Mouse (Mus musculus) cortical plate, adult 2 months (tissue): ENCODE results near the gene Dpep2nb. TPM values are rescaled to one million over a fixed set of nuclear protein-coding genes. Genes with fewer than 3 reads are reported as not detected.
A peak's percentile ranks its signal among the peaks of the same experiment; 100 is the strongest.
"Not testable (repeated sequence)": the region's sequence is repeated elsewhere in the genome, so short reads cannot be mapped to it uniquely, and the experiment has no call there.

Source experiments
- H3K27ac ChIP-seq: fragments of 200-500 bp; 2 replicates; pipeline ENCODE4 v1.5.1; 2012; ENCODE audit warnings: low read length, control low read depth, inconsistent platforms; ENCODE audit not compliant: insufficient read depth
- H3K4me1 ChIP-seq: fragments of 200-500 bp; 2 replicates; pipeline ENCODE4 v1.6.1; 2011; ENCODE audit warnings: low read length; ENCODE audit not compliant: control insufficient read depth, insufficient read depth
- H3K4me3 ChIP-seq: fragments of 200-500 bp; 2 replicates; pipeline ENCODE4 v1.5.1; 2011; ENCODE audit warnings: mild to moderate bottlenecking, low read length, control low read depth; ENCODE audit not compliant: insufficient read depth
- CTCF ChIP-seq: fragments of 200-500 bp; IDR thresholded peaks from 2 replicates; pipeline ENCODE4 v1.5.1; 2011; ENCODE audit warnings: mild to moderate bottlenecking, control low read depth, low read length; ENCODE audit not compliant: insufficient read depth; ENCODE audit errors: extremely low read depth
- POLR2A ChIP-seq: fragments of 200-500 bp; IDR thresholded peaks from 2 replicates; pipeline ENCODE4 v1.6.1; 2011; ENCODE audit warnings: mild to moderate bottlenecking, low read length, control low read depth; ENCODE audit not compliant: insufficient read depth; ENCODE audit errors: extremely low read depth
- polyA plus RNA-seq: library from polyadenylated mRNA; depleted of rRNA; stranded (reverse); fragments of >200 nt; gene quantifications from 2 replicates; pipeline ENCODE4 v1.2.3, GENCODE M21; 2012

Gene Dpep2nb
- polyA plus RNA-seq, 1 experiment = 0.08 TPM

DNA sequence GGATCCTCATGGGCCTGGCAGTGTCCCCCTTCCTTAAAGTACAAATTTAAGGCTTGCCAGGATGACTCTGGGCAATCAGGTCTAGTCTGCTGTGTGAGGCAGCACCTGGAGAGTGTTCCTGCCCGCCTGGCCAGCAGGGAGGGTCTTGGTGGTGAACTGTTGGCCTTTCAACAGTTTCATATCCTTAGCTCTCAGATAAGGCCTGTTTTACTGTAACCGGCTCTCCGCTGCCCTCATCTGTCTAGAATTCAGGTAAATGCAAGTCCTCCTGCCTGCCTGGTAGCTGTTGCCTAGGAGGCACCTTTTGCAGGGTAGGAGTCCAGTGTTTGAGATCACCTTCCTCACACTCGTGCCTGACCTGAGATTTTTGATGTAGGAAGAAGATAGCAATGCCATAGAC lies 34.4 kb upstream of the Dpep2nb start:
- Histone ChIP-seq H3K4me3 (no peak overlapping the region), H3K4me1 (no peaks in the 10 kb centered on the region), H3K27ac (no peak overlapping the region)
- TF ChIP-seq POLR2A (no peak), CTCF (no peak)

DNA sequence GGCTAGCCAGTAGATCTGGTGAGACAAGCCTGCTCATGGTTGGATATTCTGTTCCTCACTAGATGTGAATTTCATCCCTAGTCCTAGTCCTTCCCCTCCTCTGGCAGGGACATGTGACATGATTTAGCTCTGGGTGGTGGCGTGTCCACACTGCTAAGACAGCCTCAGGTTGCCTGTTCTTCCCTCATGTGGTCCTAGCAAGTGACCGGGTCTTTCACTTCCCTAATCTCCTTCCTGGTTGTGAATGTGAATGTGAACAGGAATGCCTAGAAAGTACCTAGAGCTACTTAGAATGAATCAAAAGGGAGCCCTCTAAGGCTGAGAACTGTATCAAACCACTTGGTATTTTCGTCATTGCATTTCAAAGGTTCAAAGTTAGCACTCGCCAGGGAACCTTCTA lies 33.8 kb upstream of the Dpep2nb start:
- no peaks in the 10 kb centered on the region for H3K4me1 ChIP-seq
- no peak overlapping the region for H3K4me3 ChIP-seq
- no peak overlapping the region for H3K27ac ChIP-seq
- no peak for TF ChIP-seq CTCF
- TF ChIP-seq POLR2A = no peak

DNA sequence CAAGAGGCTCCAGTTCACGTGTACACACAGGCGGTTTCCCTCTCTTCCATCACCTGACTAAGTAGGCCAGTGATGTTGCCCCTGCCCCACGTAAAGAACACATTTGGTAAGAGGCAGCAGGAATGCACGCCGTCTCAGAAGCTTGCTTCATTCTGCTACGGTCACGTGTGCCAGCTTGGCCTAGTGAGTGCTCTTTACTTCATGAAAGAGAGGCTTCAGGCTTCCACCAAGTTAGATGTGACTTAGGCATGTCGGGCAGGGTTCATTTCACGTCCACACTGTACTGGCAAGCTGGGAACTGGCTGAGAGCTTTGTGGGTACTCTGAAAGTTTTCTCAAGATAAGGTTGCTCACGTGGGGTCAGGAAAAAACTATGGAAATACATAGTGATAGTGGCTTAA lies 32.9 kb upstream of the Dpep2nb start:
- Histone ChIP-seq H3K4me1 (no peaks in the 10 kb centered on the region), H3K27ac (no peak overlapping the region), H3K4me3 (no peak overlapping the region)
- TF ChIP-seq POLR2A = no peak
- TF ChIP-seq CTCF = no peak

DNA sequence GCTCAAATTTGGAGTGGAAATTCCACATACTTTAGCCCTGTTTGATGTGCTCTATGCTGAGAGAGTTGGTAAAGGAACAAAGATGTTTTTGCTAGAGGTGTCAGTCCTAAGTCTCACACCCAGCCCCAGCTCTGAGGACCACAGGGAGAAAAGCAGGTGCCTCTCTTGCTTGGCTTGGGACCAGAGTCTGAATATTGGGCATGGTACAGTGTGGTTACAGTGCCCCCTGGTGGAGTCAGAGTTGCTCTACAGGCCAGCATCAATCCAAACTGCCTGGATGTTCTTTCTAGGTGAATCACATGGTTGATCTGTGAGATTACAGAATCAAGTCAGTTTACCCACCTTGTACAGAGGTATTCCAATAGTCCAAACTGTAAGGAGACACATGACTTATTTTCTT lies 16.7 kb upstream of the Dpep2nb start:
- Histone ChIP-seq H3K4me1 (no peaks in the 10 kb centered on the region), H3K4me3 (no peak overlapping the region), H3K27ac (no peak overlapping the region)
- TF ChIP-seq POLR2A (no peak), CTCF (peak; percentile 98)

DNA sequence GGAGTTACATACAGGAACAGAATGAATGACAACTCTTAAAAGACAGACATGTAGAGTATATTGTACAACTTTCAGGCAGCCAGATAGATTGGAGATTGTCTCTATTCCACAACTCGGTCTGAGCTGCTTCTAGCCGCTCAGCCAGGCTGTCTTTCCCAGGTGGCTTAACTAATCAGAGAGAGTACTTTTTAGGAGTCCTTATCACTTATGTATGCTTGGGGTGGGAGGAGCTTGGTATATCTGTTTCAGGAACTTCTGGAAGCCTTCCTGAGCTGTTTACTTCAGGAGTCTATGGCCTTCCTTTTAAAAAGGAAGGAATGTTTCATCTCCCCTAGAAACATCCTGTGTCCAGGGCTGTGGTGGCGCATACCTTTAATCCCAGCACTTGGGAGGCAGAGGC lies 12.3 kb upstream of the Dpep2nb start:
- Histone ChIP-seq H3K27ac (no peak overlapping the region), H3K4me1 (no peaks in the 10 kb centered on the region), H3K4me3 (no peak overlapping the region)
- TF ChIP-seq POLR2A = no peak
- TF ChIP-seq CTCF = no peak

DNA sequence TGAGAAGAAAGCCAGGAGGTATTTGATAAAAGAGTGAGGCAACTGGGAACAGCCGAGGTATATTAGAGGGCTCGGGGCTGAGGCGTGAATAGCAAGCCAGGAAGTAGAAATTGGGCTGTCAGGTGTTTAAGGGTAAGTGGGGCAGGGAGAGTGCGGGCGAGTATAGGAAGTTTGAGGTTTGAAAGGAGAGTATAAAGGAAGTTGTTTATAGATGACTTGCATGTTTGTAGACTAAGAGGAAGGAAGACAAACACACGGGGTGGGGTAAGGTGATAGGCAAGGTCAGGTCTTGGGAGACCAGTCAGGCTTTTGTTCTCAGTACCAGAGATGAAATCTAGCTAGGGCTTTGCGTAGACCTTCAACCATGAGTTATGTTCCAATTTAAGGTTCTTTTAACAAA lies 11.4 kb upstream of the Dpep2nb start:
- Histone ChIP-seq H3K4me3 (no peak overlapping the region), H3K4me1 (no peaks in the 10 kb centered on the region), H3K27ac (no peak overlapping the region)
- TF ChIP-seq CTCF (no peak), POLR2A (no peak)

DNA sequence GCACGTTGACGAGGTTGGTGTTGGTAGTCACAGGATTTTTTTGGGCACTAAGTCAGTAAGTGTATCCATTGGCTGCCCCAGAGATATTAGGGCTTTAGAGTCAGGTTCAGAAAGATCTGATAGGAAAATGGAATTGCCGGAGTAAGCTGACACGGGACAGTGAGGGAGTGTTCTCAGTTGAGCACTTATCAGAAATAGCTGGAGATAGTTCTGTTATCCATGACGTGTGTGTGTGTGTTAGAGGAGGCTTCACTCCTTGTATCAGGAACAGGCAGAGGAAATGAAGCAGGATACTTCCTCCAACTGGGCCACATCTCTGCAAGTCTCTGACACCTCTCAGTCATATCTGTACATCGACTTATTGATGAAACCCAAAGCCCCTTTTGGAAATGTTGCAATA lies 10.5 kb upstream of the Dpep2nb start:
- H3K4me3 ChIP-seq = no peak overlapping the region
- no peak for TF ChIP-seq CTCF
- TF ChIP-seq POLR2A = no peak
- no peak overlapping the region for H3K27ac ChIP-seq
- H3K4me1 ChIP-seq = no peaks in the 10 kb centered on the region

DNA sequence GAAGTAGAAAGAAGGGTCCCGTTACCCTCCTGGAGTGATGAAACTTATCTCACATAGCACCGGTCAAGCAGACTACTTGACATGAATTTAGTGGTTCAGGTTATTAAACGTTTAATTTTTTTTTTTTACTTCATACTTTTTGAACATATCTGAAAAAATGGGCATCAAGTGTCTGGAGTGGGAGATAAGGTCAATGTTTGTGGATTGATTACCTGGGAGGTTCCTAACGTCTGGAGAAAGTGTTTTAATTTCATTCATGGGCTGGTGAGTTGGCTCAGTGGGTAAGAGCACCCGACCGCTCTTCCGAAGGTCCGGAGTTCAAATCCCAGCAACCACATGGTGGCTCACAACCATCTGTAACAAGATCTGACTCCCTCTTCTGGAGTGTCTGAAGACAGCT lies 6.4 kb upstream of the Dpep2nb start:
- not testable (repeated sequence) for H3K4me1 ChIP-seq, H3K27ac ChIP-seq

DNA sequence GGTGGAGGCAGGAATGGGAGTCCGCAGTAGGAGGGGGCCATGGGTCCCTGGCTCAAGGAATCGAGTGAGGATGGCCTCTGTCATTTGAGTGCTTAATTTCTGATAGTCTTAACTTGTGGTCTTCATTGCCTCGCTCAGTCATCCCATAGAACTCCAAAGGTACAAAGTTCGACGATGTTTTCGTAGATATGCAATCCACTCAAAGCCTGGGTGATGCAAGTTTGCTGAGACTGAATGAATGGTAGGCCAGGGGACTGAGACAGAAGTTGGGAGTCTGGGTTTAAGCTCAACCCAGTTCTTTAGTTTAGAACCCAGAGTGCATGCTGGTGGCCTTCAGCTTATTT lies 5.8 kb upstream of the Dpep2nb start, which contains the start of gene Ddx28:
Gene Ddx28 (minus strand): TSS at position 240 of the 344 bp plus-strand sequence.
- Histone ChIP-seq H3K27ac (no peak within 1 kb of the TSS), H3K4me3 (peak within 1 kb of the TSS; percentile 80), H3K4me1 (peaks cover 2% of the 10 kb centered on the region; the same call in 1 of the 2 replicates)
- TF ChIP-seq POLR2A (no peak), CTCF (no peak)

More for the DNA sequence above, 6.4 kb upstream of the Dpep2nb start:
- H3K4me3 ChIP-seq = not testable (repeated sequence)

DNA sequence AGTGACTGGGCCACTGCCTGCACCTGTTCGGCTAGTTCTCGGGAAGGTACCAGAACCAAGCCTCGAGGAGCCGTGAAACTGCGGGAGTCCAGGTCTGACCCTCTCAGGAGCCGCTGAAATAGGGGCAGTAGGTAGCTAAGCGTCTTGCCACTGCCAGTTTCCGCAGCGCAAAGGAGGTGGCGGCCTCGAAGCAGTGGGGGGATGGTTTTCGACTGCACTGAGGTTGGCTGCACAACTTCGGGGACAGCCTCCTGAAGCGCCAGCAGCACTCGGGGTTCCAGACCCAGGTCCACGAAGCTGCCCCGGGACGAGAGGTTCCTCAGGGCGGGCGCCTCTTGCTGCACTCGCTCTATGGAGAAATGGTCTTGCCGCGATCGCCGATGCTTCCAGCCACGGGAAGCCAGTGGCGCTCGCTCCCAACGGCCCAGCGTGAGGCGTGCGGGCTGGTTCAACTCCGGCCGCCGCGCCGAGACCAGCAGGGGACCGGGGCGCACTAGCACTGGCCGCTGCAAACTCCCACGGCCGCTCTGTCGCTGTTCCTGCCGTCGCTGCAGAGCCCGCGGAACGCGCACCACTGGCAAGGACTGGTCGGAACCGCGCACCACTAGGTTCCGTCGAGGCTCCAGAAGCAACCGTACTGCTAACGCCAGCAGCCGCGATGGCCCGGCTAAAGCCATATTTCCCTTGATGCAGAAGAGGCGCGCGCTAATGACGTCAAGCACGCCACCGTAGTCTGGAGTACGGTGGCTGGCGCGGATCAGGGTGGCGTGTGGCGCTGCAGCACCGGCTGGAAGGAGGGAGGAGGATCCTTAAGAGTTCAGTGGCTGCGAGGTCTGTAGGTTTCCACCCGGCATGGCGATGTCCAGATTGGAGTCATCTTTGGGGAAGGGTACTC lies 5.2 kb upstream of the Dpep2nb start:
- H3K4me3 ChIP-seq = peak overlapping the region; percentile 80
- peak; percentile 73 for TF ChIP-seq POLR2A
- no peak for TF ChIP-seq CTCF
- no peak overlapping the region for H3K27ac ChIP-seq
- H3K4me1 ChIP-seq = peaks cover 2% of the 10 kb centered on the region; the same call in 1 of the 2 replicates

DNA sequence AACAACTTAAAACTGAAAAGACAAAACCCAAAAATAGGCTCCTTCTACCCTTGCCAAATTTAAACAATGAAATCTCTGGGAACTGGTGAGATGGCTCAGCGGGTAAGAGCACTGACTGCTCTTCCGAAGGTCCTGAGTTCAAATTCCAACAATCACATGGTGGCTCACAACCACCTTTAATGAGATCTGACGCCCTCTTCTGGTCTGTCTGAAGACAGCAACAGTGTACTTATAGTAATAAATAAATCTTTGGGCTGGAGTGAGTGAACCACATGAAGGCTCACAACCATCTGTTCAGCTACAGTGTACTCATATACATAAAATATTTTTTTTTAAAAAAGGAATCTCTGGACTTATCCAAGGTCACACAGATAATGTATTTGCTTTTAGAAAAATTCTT lies 2.1 kb upstream of the Dpep2nb start:
- not testable (repeated sequence) for H3K4me1 ChIP-seq, H3K4me3 ChIP-seq, H3K27ac ChIP-seq
